Mouse (Mus musculus) liver, adult 2 months (tissue): ENCODE measurements around the gene Evc2.

ENCODE experiments used
- CTCF ChIP-seq: fragments of 200-500 bp; IDR thresholded peaks from 2 replicates; pipeline ENCODE4 v1.5.1; 2011; ENCODE audit warnings: low read depth, low read length, control low read depth
- POLR2A ChIP-seq: fragments of 200-500 bp; IDR thresholded peaks from 2 replicates; pipeline ENCODE4 v1.6.1; 2011; ENCODE audit warnings: low read length, control low read depth; ENCODE audit not compliant: insufficient read depth; ENCODE audit errors: extremely low read depth

DNA sequence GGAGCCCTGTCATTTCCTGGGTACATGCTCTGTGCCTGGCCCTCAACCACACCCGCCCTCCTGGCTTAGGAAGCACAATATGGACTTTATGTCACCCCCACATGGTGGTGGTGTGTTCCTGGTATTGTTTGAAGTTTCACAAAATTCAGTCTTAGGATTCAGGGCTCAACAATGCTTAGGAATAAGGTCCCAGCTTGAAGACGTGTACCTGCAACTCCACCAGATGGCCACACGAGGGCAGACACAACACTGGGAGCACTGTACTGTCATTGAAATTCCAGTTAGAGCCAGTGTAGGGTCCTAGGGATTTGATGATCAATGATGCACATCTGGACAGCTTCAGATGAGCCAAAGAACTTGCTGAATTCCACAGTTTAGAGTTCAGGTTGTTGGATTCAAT is 49.1 kb upstream of the Evc2 start:
- peak; percentile 75 for TF ChIP-seq CTCF
- TF ChIP-seq POLR2A, result no peak
